Mouse (Mus musculus) testis, postnatal 10 days (tissue): Measurements from ENCODE around the gene Cdk2.

Experiments used
- DNase-seq: peaks from one replicate; pipeline ENCODE4 v3.0.0; 2021; ENCODE audit warnings: low spot score

Gene Cdk2

DNA sequence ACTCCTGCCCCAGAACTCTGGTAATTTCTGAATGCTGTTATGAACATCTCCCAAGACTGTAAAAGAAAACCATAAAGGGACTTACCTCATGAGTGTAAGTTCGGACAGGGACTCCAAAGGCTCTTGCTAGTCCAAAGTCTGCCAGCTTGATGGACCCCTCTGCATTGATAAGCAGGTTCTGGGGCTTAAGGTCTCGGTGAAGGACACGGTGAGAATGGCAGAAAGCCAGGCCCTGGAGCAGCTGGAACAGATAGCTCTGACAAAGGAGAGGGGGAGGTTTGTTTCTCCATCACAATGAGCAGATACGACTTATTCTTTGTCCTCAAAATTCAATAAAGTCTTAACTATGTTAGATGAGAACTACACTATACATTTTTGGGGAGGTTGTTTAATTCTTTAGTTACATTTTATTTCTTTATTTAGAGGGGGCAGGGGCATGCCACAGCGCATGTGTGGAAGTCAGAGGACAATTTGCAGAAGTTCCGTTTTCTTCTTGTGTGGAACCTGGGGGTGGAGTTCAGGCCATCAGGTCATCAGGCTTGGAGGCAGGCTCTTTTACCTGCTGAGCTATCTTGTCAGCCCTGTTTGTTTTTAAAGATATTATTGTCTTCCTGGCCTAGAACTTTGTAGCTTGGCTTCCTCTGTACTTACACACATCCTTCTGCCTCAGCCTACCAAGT, 2.4 kb downstream of the Cdk2 start:
- peak; percentile 71 for DNase-seq

DNA sequence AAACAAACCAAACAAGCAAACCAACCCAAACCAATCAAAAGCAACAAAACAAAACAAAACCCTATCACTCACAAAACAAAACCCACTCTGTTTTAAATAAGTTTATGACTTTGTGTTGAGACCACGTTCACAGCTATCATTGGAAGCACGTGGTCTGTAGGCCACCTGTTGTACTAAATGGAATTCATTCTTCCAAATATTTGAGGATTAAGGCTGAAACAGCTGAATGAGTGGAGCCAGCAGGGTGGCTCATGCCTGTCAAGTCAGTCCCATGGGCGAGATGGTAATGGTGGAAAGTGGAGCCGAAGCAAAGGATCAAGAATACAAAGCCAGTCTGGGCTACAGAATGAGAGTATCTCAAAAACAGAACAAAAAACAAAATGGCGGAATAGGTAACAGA, 4.1 kb downstream of the Cdk2 start:
- no peak for DNase-seq

DNA sequence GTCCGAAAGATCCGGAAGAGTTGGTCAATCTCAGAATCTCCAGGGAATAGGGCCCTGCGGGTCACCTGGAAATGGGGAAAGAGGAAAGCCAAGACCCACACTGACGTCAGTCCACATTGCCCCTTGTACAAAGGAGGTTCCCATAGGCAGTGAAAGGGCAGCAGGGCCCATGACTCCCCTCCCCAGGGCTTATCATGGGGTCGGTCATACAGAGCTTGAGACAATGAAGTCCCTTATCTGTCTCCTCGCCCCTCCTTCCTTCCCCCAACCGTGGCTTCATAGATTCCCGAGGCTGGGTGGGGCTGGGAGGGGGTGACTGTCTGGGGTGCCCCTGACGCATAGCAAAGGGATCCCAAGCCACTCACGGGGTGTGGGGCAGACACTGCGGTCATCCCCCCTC, 5.2 kb downstream of the Cdk2 start:
- no peak for DNase-seq

DNA sequence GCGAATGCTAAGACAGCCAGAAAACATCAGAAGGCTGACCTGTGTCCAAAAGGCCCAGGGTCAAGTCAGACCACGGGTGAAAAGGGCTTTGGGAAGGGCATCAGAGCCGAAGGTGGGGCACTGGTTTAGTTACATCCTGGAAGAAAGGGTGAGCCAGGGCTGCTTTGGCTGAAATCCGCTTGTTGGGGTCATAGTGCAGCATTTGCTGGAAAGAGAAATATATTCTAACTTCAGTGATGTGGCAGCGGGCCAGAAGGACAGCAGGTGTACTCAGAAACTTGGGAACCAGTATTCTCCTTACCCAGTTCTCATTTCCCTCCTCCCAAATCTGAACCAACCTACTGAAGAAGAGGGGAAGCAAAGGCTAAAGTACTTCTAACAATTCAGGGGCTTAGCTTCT, 5.8 kb downstream of the Cdk2 start:
- DNase-seq, result peak; percentile 48

DNA sequence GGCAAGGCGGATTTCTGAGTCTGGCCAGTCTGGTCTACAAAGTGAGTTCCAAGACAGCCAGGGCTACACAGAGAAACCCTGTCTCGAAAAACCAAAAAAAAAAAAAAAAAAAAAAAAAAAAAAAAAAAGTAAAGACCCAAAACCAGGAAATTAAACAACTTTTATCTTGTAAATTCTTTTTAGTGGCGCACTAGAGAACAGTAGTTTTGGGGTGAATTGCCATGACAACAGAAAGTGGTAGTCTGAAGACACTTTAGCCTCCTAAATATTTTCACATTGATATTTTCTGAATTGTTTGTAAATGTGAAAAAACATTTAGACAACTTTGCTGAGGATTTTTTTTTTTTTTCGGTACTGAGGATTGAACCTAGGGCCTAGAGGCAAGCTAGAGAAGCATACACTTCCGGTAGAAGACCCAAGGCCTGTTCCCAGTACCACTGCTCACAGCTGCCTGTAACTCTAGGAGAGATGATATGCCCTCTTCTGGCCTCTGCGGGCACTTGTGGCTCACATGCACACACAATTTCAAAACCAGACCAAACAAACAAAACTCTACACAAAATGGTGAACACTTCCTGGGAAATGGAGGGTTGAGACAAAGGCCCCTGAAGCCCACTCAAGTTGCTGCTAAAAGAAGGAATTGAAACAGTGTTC, 7.6 kb downstream of the Cdk2 start:
- DNase-seq, result no peak

DNA sequence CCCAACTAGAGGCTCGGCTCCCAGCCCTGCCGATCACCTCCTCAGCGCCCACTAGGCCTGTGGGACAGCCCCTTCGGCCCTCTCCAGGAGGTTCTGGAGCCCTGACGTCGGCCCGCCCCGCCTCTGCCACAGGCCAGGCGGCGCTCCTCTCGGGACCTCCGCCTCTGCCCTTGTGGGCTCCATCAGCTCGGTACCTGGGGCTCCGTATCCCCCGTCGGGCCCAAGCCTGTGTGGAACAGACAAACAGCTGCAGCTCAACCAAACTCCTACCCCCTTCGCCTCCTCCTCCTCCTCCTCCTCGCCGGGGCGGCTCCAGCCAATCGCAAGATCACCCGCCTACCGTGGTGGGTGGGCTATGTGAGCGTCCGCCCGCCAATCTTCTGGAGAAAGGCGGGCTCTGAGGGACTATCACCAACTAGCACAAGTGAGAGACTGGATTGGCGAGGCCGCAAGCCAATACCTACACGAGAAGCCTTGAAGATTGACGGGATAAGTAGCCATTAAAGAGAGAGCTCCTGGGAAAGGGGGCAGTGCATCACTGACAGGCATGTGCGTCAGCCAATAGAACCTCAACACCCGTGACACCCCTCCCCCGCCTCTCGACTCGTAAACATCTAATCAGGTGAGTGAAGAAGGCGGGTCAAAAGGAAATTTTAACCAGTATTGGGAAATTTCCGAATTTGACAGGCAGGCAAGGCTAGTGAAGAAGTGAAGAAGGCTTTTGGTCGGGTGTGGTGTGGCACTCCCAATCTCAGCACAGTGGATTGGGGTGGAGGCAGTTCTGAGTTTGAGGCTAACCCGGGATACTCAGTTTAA, 8.6 kb downstream of the Cdk2 start, which contains the start of gene Rab5b:
Gene Rab5b, minus strand, starts transcription at position 273 of the 816 bp plus-strand sequence.
- peak; percentile 97 for DNase-seq

DNA sequence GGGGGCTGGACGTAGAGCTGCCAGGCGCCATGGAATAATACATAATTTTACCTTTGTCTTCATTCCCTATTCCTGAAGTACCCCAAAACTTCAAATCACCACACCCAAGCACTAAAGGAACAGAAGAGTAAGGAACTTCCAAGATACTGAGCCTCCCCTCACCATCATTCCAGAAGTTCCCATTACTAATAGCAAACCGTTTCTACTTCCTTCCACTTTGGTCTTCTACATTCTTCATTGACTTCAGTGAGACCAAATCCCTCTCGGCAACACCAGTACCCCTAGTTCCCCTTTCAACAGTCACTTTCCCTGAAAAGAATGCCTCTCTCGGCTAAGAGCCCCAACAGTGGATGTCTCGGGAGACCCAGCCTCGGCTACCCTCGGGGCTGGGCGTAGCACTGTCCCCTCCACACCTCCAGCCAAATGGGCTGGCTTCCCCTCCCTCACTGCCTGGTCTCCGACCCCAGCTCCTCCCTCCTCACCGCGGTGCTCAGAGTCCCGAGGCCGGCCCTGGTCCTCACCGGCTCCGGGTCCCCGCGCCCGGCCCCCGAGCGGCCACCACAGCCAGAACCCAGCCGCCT, 9.3 kb downstream of the Cdk2 start:
- no peak for DNase-seq

DNA sequence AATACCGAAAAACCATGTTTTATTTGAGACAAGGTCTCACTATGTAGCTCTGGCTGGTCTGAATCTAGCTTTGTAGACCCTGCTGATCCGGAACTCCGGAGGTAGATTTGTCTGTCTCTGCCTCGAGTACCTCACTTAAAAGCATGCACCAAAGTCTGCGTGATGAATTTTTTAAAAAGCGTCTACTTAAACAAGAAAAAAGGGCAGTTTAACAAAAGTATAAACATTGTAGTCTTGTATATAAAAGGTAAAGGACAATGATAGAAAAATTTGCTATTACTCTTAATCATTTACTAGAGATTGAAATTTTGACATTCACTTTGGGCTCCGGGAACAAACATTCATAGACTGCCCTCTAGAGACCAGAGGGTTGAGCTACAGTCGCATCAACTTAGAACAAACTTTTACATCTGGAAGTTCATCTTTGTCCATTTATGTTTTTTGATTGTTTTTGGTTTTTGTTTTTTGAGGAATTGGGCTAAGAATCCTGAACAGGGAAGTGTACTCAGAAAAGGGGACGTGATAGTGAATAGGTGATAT, 30.3 kb downstream of the Cdk2 start:
- no peak for DNase-seq

DNA sequence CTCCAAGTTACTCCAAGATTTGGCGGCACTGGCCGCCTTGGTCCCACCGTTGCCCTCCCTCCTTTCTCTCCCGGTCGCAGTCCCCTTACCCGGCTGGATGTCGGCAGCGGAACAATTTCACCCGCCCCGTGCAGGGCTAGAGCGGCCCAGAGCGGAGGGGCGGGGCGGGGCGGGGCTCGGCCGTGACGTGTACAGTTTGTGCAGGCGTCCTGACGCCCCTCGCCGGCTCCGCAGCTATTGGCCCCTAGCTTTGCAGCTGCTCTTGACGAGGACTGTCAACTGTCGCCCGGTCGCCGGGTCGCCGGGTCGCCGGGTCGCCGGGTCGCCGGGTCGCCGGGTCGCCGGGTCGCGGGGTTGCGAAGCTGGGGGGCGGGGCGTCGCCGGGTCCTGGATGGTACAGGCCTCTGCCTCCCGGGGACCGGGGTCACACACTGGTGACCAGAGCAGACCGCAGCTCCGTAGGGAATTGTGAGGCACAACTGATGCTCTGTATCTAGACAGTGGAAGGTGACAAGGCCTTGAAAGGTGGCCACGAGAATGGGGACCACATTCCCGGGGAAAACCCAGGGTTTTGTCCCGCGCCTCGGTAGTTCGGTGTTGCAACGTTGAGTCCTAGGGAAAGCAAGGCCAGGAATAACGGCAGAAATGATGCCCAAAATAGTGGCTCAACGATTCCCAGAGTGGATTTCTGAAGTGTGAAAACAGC, 30.9 kb downstream of the Cdk2 start, which contains the start of gene Suox:
Gene Suox, minus strand, starts transcription at position 311 of the 706 bp plus-strand sequence.
- peak; percentile 83 for DNase-seq

DNA sequence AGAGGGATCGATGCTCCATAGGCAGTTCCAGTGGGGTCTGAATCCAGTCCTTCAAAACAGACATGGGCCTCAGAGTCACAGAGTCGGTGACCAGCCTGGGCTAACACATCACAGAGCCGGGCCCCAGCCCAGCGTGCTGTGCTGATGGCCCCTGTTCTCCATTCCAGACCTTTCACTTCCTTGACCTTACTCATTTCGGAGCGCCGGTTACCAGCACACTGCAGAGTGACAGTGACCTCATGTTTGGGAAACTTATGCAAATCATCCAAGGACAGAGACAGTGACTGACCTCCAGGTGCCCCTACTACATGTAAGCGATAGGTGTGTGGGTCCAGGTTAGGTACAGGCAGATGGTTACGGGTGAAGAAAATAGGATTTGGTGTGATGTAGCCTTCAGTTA, 33.7 kb downstream of the Cdk2 start:
- no peak for DNase-seq

DNA sequence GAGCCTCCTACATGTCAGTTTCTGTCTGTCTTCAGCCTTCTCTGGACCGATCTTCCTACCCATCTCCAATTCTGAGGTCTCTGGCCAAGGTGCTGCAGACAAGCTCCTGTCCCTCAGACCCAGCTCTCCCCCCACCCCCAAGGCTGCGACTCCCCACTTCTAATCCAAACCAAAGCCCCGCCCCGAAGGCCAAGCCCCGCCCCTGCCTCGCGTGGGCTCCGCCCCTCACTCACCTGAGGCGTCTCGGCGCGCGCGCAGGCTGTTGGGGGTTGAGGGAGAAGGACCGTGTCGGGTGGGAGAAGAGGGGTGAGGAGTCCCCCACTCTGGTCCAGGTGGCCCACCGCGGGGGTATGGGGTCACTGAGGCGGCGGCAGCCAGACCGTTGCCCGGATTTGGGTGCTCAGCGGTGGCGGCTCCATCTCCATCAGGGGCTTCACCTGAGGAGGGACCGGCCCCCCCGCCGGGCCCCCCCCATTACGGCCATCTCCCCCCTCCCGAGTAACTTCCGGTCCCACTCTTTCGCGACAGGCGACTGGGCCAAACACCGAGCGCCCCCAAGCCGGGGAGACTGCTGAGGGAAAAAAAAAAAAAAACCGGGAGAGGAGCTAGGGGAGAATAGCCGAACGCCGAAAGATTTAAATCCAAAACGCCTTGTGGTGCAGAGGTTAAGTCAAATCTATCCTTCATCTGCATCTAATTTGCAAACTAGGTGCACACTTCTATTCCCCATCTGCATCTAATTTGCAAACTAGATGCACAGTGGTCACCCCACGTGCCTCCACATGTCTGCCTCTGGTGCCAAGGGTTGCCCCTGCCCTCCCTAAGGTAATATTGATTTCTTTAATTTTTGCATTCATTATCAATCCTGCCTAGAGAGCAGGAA, 35.8 kb downstream of the Cdk2 start:
- DNase-seq, result peak; percentile 85

DNA sequence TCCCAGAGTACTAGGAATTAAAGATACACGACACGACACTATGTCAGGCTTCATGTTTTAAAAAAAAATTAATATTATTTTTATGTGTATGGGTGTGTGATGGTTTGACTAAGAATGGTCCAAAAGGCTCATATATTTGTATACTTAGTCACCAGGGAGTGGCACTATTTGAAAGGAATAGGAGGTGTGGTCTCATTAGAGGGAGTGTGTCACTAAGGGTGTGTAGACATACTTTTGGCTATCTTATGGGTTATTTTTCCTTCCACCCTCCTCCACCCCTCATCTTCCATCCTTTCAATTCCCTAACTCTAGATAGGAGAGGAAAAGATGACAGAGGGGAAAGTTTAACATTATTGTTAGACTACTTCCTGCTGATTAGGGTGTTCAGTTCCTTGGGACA, 39.0 kb downstream of the Cdk2 start:
- no peak for DNase-seq

DNA sequence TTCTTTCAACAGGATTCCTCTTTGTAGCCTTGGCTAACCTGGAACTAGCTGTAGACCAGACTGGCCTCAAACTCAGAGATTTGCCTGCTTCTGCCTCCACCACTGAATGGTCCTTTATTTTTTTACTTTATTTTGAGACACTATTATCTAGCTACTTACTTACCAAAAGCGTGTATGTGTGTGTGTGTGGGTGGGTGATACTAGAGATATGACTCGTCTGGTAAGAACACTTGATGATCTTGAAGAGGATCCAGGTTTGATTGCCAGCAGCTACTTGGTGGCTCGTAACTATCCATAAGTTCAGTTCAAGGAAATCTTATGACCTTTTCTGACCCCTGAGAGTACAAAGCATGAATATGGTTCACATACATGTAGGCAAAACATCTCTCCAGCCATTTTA, 39.5 kb downstream of the Cdk2 start:
- no peak for DNase-seq

DNA sequence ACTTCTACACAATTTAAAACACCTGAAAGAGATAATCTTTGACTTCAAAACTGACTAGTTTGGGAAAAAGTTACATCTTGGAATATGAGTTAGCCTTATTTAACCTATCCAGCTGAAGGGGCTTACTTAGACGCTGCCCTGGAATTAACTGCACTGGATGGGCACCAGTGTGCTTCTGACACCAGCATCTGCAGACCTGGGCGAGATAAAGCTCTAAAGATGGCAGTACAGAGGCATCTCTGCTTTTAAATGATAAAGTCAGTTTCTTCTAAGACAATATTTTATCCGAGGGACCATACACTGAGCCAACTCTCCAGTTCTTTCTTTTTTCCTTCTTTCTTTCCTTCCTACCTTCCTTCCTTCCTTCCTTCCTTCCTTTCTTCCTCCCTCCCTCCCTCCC, 40.0 kb downstream of the Cdk2 start:
- no peak for DNase-seq

DNA sequence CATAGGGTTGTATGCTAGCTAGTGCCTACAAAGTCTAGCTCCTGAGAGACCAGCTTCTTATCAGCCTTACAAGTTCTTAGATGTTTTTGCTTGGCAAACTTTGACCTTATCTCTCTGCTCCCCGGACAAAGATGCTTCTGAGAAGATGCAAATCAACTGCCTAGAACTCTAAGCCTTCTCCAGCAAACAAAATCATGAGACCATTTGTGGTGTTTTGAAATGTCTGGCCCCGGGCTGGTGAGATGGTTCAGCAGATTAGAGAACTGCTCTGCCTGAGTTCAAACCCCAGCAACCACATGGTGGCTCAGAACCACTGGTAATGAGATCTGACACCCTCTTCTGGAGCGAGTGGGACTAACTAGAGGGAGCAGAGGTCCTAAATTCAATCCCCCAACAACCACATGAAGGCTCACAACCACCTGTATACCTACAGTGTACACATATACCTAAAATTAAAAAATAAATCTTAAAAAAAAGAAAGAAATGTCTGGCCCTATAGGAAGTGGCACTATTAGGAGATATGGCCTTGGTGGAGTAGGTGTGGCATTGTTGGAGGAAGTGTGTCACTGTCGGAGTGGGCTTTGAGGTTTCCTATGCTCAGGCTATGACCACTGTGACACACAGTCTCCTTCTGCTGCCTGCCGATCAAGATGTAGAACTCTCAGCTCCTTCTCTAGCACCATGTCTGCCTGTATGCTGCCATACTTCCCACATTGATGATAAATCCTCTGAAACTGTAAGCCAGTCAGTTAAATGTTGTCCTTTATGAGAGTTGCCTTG, 41.2 kb downstream of the Cdk2 start:
- DNase-seq, result no peak

DNA sequence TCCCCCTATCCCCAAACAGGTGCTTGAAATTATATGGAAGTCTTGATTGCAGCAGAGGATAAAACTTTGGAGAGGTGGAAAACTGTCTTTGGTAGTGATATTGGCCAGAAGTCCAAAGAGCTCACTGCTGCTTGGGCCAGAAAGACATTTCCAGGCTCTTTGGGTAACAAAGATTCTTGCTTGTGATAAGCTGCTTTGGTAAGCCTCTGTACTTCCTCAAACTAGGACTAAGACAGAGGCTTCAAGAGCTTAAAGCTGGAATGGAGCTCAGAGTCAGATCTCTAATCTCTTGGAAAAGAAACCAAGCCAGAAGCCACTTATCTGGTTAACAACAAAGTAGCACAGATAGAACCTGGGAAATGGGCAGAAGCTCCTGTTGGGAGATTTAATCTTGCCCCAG, 42.4 kb downstream of the Cdk2 start:
- no peak for DNase-seq

DNA sequence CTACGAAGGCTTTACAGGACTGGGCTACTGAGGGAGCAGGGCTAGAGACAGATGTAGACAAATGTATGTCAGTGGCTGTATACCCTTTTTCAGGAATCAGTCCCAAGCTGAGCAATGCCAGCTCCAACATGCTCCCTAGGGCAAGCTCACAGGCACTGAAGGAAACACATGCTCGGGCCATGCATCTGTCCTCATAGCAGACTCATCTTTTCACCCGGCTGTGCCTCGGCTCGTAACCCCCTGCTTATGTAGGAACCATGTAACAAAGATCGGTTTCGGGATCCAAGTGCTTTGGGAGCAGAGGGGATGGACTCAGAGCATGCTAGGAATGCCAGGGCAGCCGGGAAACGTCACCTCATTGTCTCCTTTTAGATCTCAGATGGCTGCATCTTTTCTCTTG, 45.3 kb downstream of the Cdk2 start:
- DNase-seq, result no peak

DNA sequence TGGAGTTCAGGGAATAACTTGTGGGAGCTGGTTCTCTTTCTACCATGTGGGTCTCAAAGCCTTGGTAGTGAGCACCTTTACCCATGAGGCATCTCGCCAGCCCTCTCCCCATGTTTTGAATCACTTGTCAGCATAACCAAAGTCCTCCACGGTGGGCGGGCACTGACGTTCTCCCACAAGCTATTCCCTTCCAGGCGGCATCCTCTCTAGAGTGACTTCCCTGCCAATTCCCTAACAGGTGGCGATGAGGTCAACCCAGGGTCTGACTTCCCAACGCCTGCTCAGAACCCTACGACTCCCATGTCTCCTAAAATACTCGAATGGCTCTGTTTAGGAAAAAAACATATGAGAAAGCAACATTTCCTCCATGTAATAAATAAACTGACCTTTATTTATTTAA, 47.0 kb downstream of the Cdk2 start:
- no peak for DNase-seq

DNA sequence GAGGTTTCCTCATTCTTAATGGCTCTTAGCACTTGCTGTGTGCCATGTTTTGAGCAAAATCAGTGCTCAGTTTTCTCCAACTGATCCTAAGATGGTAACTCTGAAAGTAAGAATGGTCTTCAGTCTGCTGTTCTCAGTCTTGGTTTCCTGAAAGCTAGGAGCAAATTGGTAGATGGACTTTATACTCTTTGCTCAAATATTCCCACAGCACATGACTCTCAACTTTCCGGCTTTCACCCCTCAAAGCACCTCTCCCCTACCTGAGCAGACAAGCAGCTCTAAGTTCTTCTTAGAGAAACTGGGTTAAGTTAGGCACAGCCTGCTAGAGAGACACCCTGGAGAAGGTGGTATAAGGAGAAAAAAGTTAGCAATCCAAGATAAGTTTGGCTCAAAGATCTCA, 48.1 kb downstream of the Cdk2 start:
- DNase-seq, result no peak

DNA sequence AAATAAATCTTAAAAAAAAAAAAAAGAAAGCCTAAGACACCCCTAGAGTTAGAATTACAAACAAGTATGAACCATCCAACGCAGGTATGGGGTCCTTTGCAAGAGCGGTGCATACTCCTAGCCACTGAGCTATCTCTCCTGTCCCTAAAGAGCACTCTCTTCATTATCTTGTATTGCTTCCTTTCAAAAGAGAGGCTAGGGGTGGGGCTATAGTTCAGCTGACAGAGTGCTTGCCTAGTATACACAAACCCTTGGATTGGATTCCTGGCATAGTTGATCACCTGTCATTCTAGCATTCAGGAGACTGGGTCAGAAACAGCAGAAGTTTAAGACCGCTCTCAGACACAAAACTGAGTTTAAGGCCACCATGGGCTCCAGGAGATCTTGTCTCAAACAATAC, 49.6 kb downstream of the Cdk2 start:
- DNase-seq, result no peak
